Mouse (Mus musculus): ENCODE results near the gene Atg4b. TPM values are rescaled to one million over a fixed set of nuclear protein-coding genes. Genes with fewer than 3 reads are reported as not detected.
A peak's percentile ranks its signal among the peaks of the same experiment; 100 is the strongest.
"Not testable (repeated sequence)": the region's sequence is repeated elsewhere in the genome, so short reads cannot be mapped to it uniquely, and the experiment has no call there.

Gene Atg4b
- polyA plus RNA-seq, 1 experiment from 2014 or later: 96.9 TPM

DNA sequence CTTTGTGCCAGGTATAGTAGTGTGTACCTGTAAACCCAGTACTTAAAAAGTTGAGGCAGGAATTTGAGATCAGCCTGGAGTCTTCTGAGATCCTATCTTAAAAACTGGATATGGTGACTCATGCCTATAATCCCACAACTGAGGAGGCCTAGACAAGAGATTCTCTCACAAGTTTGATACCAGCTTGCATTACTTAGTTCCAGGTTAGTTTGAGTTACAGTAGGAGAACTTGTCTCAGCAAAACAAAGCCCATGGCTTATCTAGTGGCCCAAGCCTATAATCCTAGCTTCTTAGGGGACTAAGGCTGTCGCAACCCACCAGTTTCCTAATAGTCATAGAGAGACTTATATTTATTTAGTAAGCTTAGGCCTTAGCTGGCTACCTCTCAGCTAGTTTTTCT is 8.8 kb downstream of the Atg4b start:
- H3K9me3 ChIP-seq (replicated peaks): no peaks in the 10 kb centered on the region
- H3K27ac ChIP-seq: no peak overlapping the region
- no peaks in the 10 kb centered on the region for H3K36me3 ChIP-seq (ENCODE audit: poor library complexity, severe bottlenecking)
- H3K4me2 ChIP-seq: no peak overlapping the region
- 100% methylated on average over 1 of the region's 1 CpGs for WGBS
- no peak for ATAC-seq
- H3K4me1 ChIP-seq: peaks cover 27% of the 10 kb centered on the region
- no peaks in the 10 kb centered on the region for H3K27me3 ChIP-seq
- no peak overlapping the region for H3K9ac ChIP-seq
- no peak overlapping the region for H3K4me3 ChIP-seq

DNA sequence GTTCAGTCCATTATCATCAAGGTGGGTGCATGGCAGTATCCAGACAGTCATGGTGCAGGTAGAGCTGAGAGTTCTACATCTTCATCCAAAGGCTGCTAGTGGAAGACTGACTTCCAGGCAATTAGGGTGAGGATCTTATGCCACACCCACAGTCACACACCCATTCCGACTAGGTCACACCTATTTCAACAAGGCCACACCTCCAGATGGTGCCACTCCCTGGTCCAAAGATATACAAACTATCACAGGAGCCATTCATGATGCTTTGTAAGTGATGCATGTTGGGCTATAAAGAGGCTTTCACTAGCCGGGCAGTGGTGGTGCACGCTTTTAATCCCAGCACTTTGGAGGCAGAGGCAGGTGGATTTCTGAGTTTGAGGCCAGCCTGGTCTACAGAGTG is 12.2 kb downstream of the Atg4b start:
- not testable (repeated sequence) for ATAC-seq, H3K27ac ChIP-seq

DNA sequence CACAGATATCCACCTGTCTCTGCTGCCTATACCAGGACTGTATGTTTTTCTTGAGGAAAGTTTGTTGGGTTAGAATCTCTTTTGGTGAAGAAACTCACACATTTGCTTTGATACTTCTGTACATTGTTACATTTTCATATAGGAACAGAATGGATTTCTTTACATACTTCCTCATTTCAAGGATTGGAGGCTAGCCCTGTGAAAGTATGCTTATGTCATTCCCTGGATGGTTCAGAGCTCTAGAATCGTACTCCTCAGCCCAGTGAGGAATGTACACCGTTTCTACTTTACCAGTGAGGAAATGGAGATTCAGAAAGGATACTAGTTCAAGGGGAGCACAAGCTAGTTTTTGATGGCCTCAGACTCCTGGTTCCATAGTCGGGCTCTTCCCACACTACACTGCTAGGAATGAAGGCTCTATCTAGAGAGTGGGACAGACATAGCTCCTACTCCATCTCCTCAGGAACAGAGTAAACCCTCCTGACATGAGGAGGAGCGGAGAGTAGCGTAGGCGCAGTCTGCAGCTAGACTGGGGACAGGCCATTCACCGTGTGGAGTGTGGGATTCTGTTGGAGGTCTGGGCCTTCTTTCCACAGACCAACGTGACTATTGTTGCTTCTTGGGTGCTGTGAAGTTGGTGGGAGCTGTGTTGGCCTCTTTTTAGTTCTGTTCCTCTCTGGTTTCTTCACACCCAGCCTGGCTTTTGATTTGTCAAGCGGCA is 13.7 kb downstream of the Atg4b start:
- H3K4me1 ChIP-seq: no peaks in the 10 kb centered on the region
- H3K27ac ChIP-seq: no peak overlapping the region
- no peaks in the 10 kb centered on the region for H3K9me3 ChIP-seq (replicated peaks)
- peaks cover 19% of the 10 kb centered on the region for H3K36me3 ChIP-seq (ENCODE audit: poor library complexity, severe bottlenecking)
- no peak overlapping the region for H3K4me2 ChIP-seq
- no peak overlapping the region for H3K4me3 ChIP-seq
- no peak overlapping the region for H3K9ac ChIP-seq
- H3K27me3 ChIP-seq: no peaks in the 10 kb centered on the region
- 96% methylated on average over 9 of the region's 9 CpGs for WGBS
- ATAC-seq: no peak

More for the DNA sequence above, 12.2 kb downstream of the Atg4b start:
- not testable (repeated sequence) for H3K9ac ChIP-seq; H3K27me3 ChIP-seq; H3K36me3 ChIP-seq (ENCODE audit: poor library complexity, severe bottlenecking); H3K4me3 ChIP-seq; H3K9me3 ChIP-seq (replicated peaks); H3K4me2 ChIP-seq; H3K4me1 ChIP-seq
- WGBS: 89% methylated on average over 3 of the region's 3 CpGs

- Histone ChIP-seq H3K4me1 (no peaks in the 10 kb centered on the region), H3K36me3 (ENCODE audit: poor library complexity, severe bottlenecking) (peaks cover 30% of the 10 kb centered on the region), H3K9ac (no peak overlapping the region), H3K9me3 (replicated peaks) (no peaks in the 10 kb centered on the region), H3K4me3 (no peak overlapping the region), H3K4me2 (no peak overlapping the region), H3K27ac (no peak overlapping the region), H3K27me3 (no peaks in the 10 kb centered on the region)
- 97% methylated on average over 6 of the region's 6 CpGs for WGBS
- ATAC-seq: no peak
Measured at GRCm38 (mm10) chr1:93767600-93767999, 16.3 kb downstream of the Atg4b start.

DNA sequence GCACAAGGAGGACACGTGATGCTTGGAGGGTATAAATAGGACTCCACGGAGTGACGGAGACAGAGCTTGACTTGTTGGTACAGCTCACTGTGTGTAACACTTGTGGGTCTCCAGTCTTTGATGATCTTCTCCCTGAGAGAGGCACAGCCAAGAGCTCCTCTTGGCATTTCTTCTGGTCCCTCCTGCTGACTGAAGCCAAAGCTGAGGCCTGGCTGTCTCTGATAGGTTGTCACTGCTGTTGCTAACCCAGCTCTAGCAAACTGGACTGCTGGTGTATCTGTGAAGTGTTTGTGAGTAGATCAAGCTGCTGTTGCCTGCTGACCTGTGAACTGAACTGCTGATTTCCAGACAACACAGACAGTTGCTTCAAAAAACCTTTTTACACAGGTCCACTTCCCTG is 18.6 kb downstream of the Atg4b start:
- peaks cover 50% of the 10 kb centered on the region for H3K36me3 ChIP-seq (ENCODE audit: poor library complexity, severe bottlenecking)
- H3K9ac ChIP-seq: no peak overlapping the region
- no peak for ATAC-seq
- no peaks in the 10 kb centered on the region for H3K9me3 ChIP-seq (replicated peaks)
- no peak overlapping the region for H3K27ac ChIP-seq
- H3K27me3 ChIP-seq: no peaks in the 10 kb centered on the region
- H3K4me1 ChIP-seq: no peaks in the 10 kb centered on the region
- H3K4me2 ChIP-seq: no peak overlapping the region
- H3K4me3 ChIP-seq: no peak overlapping the region
- 96% methylated on average over 3 of the region's 3 CpGs for WGBS

- H3K9me3 ChIP-seq (replicated peaks): no peaks in the 10 kb centered on the region
- no peaks in the 10 kb centered on the region for H3K27me3 ChIP-seq
- ATAC-seq: no peak
- H3K36me3 ChIP-seq (ENCODE audit: poor library complexity, severe bottlenecking): peaks cover 82% of the 10 kb centered on the region
- H3K4me1 ChIP-seq: no peaks in the 10 kb centered on the region
- 91% methylated on average over 5 of the region's 5 CpGs for WGBS
- H3K4me2 ChIP-seq: no peak overlapping the region
- H3K27ac ChIP-seq: no peak overlapping the region
- no peak overlapping the region for H3K9ac ChIP-seq
- H3K4me3 ChIP-seq: no peak overlapping the region
Measured at GRCm38 (mm10) chr1:93776686-93777085, 25.4 kb downstream of the Atg4b start.

- H3K9me3 ChIP-seq (replicated peaks): no peaks in the 10 kb centered on the region
- H3K9ac ChIP-seq: no peak overlapping the region
- peaks cover 98% of the 10 kb centered on the region for H3K36me3 ChIP-seq (ENCODE audit: poor library complexity, severe bottlenecking)
- no peaks in the 10 kb centered on the region for H3K4me1 ChIP-seq
- no peak for ATAC-seq
- WGBS: 83% methylated on average over 2 of the region's 2 CpGs
- no peaks in the 10 kb centered on the region for H3K27me3 ChIP-seq
- no peak overlapping the region for H3K27ac ChIP-seq
- H3K4me2 ChIP-seq: no peak overlapping the region
- H3K4me3 ChIP-seq: no peak overlapping the region
Measured at GRCm38 (mm10) chr1:93786912-93787311, 35.6 kb downstream of the Atg4b start.

- peaks cover 96% of the 10 kb centered on the region for H3K36me3 ChIP-seq (ENCODE audit: poor library complexity, severe bottlenecking)
- no peak overlapping the region for H3K9ac ChIP-seq
- no peaks in the 10 kb centered on the region for H3K9me3 ChIP-seq (replicated peaks)
- no peak for ATAC-seq
- H3K4me2 ChIP-seq: no peak overlapping the region
- no peak overlapping the region for H3K4me3 ChIP-seq
- 94% methylated on average over 8 of the region's 8 CpGs for whole genome bisulfite sequencing
- H3K27ac ChIP-seq: no peak overlapping the region
- H3K4me1 ChIP-seq: 0 out of 2 replicates have a peak, but pooled peaks cover 7% of the 10 kb centered on the region
- H3K27me3 ChIP-seq: no peaks in the 10 kb centered on the region
Measured at GRCm38 (mm10) chr1:93794526-93794925, 43.2 kb downstream of the Atg4b start.

GRCm38 (mm10) chr1:93795886-93796285 is 44.6 kb downstream of the Atg4b start:
- no peak overlapping the region for H3K27ac ChIP-seq
- peaks cover 11% of the 10 kb centered on the region for H3K4me1 ChIP-seq
- no peaks in the 10 kb centered on the region for H3K9me3 ChIP-seq (replicated peaks)
- no peak overlapping the region for H3K4me2 ChIP-seq
- no peak overlapping the region for H3K9ac ChIP-seq
- H3K4me3 ChIP-seq: no peak overlapping the region
- WGBS: 81% methylated on average over 8 of the region's 8 CpGs
- no peaks in the 10 kb centered on the region for H3K27me3 ChIP-seq
- H3K36me3 ChIP-seq (ENCODE audit: poor library complexity, severe bottlenecking): peaks cover 94% of the 10 kb centered on the region
- no peak for ATAC-seq

DNA sequence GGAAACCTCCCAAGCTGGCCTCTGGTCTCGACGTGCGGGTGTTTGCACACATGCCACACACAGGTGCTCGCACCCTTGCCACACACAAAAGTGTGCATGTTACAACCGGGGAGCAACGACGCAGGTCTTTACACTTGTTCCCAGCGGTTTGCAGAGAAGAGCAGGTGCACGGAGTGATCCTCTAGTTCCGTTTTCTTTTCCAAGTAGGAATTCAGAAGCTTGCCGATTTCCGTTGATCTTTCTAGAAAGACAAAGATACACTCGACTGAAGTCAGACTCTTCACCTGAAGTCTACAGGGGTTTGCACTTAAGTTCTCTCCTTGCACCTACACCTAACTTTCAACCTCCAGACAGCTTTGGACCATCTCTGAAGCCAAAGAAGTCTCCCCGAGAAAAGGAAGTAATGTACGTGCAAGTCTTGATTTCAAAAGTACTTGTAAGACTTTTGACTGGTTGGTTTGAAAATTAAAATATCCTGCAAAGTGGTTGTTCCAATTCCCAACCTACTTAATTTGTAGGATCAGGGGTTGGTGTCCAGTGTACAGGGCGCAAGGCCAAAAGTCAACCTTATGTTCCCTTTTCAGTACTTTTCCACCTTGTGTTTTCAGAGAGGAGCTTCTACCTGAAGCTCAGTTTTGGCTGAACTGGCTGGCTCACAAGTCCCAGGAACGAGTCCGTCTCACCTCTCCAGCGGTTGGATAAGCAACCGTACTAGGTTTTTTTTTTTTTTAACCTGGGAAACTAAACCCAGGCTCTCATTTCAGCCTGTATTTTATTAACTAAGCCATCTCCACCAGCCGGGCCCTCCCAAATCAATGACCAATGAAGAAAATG is 49.6 kb downstream of the Atg4b start:
- H3K4me3 ChIP-seq: peak overlapping the region; percentile 77
- H3K36me3 ChIP-seq (ENCODE audit: poor library complexity, severe bottlenecking): peaks cover 49% of the 10 kb centered on the region
- no peaks in the 10 kb centered on the region for H3K27me3 ChIP-seq
- peaks cover 45% of the 10 kb centered on the region for H3K4me1 ChIP-seq
- WGBS: 78% methylated on average over 21 of the region's 21 CpGs
- peak overlapping the region; percentile 65 for H3K4me2 ChIP-seq
- H3K9ac ChIP-seq: peak overlapping the region; percentile 78
- H3K27ac ChIP-seq: no peak overlapping the region
- ATAC-seq: no peak
- H3K9me3 ChIP-seq (replicated peaks): no peaks in the 10 kb centered on the region

DNA sequence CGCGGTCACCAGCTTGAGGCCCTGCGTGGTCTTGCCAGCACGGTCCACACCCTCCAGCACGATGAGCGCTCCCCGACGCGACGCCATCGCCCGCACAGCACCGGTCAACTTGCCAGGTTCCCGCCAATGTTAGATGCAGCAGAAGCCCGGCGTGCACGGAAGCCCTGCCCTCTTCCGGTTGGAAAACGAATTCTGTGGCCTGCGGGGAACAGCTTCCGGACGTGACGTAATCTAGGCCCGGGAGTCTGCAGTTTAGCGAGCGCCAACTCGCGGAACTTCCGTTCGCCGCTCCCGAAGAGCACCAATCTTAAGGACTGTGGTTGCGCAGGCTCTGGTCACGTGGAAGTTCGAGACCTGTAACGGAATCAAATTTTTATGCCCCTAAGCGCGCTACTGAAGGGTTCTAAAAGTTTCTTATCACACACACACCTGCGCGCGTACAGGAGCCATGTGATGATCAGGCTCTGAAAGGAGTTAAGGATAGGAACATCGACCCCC is 50.5 kb downstream of the Atg4b start, which contains the start of gene Dtymk:
Gene Dtymk (minus strand): TSS at position 194 of the 498 bp plus-strand sequence.
- H3K4me1 ChIP-seq: peaks cover 44% of the 10 kb centered on the region
- peak; percentile 70 for ATAC-seq
- under 1% methylated on average over 42 of the region's 42 CpGs for WGBS
- H3K27me3 ChIP-seq: no peaks in the 10 kb centered on the region
- H3K4me3 ChIP-seq: peak within 1 kb of the TSS; percentile 77
- H3K4me2 ChIP-seq: peak within 1 kb of the TSS; percentile 65
- no peaks in the 10 kb centered on the region for H3K9me3 ChIP-seq (replicated peaks)
- H3K27ac ChIP-seq: peak within 1 kb of the TSS; percentile 76
- peak within 1 kb of the TSS; percentile 78 for H3K9ac ChIP-seq
- peaks cover 51% of the 10 kb centered on the region for H3K36me3 ChIP-seq (ENCODE audit: poor library complexity, severe bottlenecking)

DNA sequence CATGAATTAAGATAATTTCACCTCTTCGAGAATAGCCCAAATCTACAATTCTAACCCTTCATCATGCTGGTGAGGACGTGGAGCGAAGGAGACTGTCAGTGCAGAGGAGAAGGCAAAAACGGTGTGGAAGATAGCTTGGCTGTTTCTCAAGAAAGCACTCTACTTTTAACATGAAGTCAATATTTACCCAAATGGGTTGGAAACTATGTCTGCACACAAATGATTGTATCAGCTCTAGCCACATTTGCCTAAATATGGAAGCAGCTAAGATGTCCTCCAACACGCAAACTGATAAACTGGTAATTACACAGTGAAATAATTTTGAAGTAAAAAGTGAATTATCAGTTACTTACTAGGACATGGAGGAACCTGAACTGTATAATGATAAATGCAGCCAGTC is 51.5 kb downstream of the Atg4b start:
- Histone ChIP-seq H3K36me3 (ENCODE audit: poor library complexity, severe bottlenecking) (peaks cover 47% of the 10 kb centered on the region), H3K27ac (peak overlapping the region; percentile 97; the same call in 1 of the 2 replicates), H3K4me2 (peak overlapping the region; percentile 65), H3K4me1 (peaks cover 40% of the 10 kb centered on the region), H3K4me3 (peak overlapping the region; percentile 76; the same call in 1 of the 2 replicates), H3K27me3 (no peaks in the 10 kb centered on the region), H3K9me3 (replicated peaks) (no peaks in the 10 kb centered on the region), H3K9ac (no peak overlapping the region)
- 88% methylated on average over 5 of the region's 5 CpGs for WGBS
- no peak for ATAC-seq

Measured in forebrain, embryonic 13.5 days (tissue).